Mouse (Mus musculus) lung, embryonic 15.5 days (tissue): Measurements from ENCODE around the gene Tctn1. TPM values are rescaled to one million over a fixed set of nuclear protein-coding genes. Genes with fewer than 3 reads are reported as not detected.

Experiments used
- ATAC-seq: fragments of 200-750 bp; cut with Nextera tagmentation; 2 replicates; pipeline ENCODE4 v1.8.0; 2017; ENCODE audit warnings: moderate number of reproducible peaks, borderline replicate concordance; ENCODE audit not compliant: low FRiP score, low TSS enrichment; ENCODE audit errors: extremely low read depth
- H3K27ac ChIP-seq: fragments of 300-500 bp; sonication (generic); 2 replicates; pipeline ENCODE4 v1.5.1; 2015; ENCODE audit warnings: moderate library complexity, mild to moderate bottlenecking, inconsistent platforms
- H3K27me3 ChIP-seq: fragments of 300-500 bp; sonication (generic); 2 replicates; pipeline ENCODE4 v1.6.1; 2015; ENCODE audit warnings: inconsistent platforms
- H3K36me3 ChIP-seq: fragments of 300-500 bp; sonication (generic); 2 replicates; pipeline ENCODE4 v1.6.1; 2015; ENCODE audit warnings: inconsistent platforms
- H3K4me1 ChIP-seq: fragments of 300-500 bp; sonication (generic); 2 replicates; pipeline ENCODE4 v1.6.1; 2015; ENCODE audit warnings: inconsistent platforms
- H3K4me2 ChIP-seq: fragments of 300-500 bp; sonication (generic); 2 replicates; pipeline ENCODE4 v1.6.1; 2015; ENCODE audit warnings: inconsistent platforms, mild to moderate bottlenecking, moderate library complexity
- H3K4me3 ChIP-seq: fragments of 300-500 bp; sonication (generic); 2 replicates; pipeline ENCODE4 v1.5.1; 2015; ENCODE audit warnings: mild to moderate bottlenecking, inconsistent platforms
- H3K9ac ChIP-seq: fragments of 300-500 bp; sonication (generic); 2 replicates; pipeline ENCODE4 v1.6.1; 2015; ENCODE audit warnings: inconsistent platforms
- H3K9me3 ChIP-seq: fragments of 300-500 bp; sonication (generic); 2 replicates; pipeline ENCODE4 v1.6.1; 2016; ENCODE audit warnings: inconsistent platforms
- whole genome bisulfite sequencing: fragments of 180-500 bp; shearing (Covaris S2); methylation state at CpG from one replicate; pipeline ENCODE4 v1.1.7; 2015; 5-methylcytosine and 5-hydroxymethylcytosine counted together
- polyA plus RNA-seq: library from polyadenylated mRNA; unstranded; fragments of >200 nt; fragmentation: Nextera tagmentation; extraction: Ambion mirVana; gene quantifications from 2 replicates; pipeline ENCODE4 v1.2.1, GENCODE M21; 2015

Gene Tctn1
- polyA plus RNA-seq, 1 experiment from 2014 or later, result 6.3 TPM

DNA sequence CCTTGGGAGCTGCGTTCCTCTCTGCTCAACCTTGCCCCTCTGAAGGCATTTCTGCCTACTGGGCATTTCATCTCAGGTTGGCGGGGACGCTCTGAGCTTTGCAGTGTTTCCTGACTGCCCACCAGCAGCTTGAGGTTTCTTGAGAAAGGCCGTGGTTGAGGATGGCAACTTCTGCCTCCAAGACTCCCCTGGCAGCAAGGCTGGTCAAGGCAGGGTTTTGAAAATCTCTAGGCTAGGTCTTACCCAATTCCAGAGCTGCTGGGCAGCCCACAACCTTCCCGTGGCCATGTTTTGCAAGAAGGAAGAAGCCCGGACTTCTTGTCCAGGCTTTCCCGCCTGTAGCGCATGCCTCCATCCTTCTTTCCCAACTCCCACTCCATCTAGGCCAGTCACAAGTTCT, 53.4 kb downstream of the Tctn1 start:
- H3K27me3 ChIP-seq, result no peaks in the 10 kb centered on the region
- peaks cover 15% of the 10 kb centered on the region for H3K4me1 ChIP-seq
- H3K9ac ChIP-seq, result no peak overlapping the region
- WGBS, result 89% methylated on average over 8 of the region's 8 CpGs
- H3K4me2 ChIP-seq, result no peak overlapping the region
- no peak for ATAC-seq
- H3K27ac ChIP-seq, result no peak overlapping the region
- H3K9me3 ChIP-seq, result no peaks in the 10 kb centered on the region
- H3K36me3 ChIP-seq, result no peaks in the 10 kb centered on the region
- no peak overlapping the region for H3K4me3 ChIP-seq

DNA sequence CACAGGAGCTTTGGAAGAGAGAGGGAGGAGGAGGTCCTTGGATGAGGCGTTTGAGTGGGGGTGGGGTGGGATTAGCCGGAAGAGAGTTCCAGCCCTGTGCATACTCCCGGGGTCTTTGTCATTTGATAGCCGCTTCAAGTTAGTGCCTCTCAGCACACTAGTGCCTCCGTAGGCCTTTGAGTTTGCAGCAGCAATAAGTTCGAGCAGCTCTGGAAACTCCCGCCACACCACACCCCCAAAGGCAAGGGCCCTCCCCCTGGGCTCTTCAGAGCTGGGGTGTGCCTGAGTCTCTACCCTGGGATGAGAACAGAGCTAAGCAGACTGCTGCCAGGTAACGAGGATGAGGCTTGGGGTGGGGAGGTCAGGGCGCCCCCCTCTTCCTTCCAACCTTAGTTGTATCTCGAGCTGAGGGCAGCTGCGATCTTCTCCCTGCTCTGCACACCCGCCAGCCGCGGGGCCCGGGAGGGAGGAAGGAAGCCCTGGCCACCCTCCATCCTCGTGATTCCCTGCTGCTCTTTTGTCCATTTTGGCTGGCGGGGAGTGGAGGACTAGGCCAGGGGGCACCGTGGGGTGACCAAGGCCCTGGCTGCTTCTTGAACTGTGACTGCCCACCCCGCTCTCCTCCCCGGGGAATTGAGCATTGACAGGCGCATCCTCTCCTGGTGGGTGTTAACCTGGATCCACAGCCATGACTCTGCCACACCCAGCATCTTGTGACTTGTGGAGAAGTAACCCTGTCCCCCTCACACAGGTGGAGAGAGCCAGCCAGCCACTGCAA, 54.5 kb downstream of the Tctn1 start:
- H3K9ac ChIP-seq, result peak overlapping the region; percentile 27
- peak overlapping the region; percentile 65 for H3K4me2 ChIP-seq
- WGBS, result 9% methylated on average over 17 of the region's 21 CpGs
- peak overlapping the region; percentile 39 for H3K4me3 ChIP-seq
- H3K27me3 ChIP-seq, result no peaks in the 10 kb centered on the region
- peak; percentile 80 for ATAC-seq
- H3K36me3 ChIP-seq, result no peaks in the 10 kb centered on the region
- peaks cover 15% of the 10 kb centered on the region for H3K4me1 ChIP-seq
- H3K9me3 ChIP-seq, result no peaks in the 10 kb centered on the region
- peak overlapping the region; percentile 1; the same call in 1 of the 2 replicates for H3K27ac ChIP-seq

GRCm38 (mm10) chr5:122208909-122209308, 55.4 kb downstream of the Tctn1 start:
- H3K9ac ChIP-seq, result no peak overlapping the region
- H3K36me3 ChIP-seq, result no peaks in the 10 kb centered on the region
- no peaks in the 10 kb centered on the region for H3K9me3 ChIP-seq
- H3K4me3 ChIP-seq, result no peak overlapping the region
- no peak overlapping the region for H3K27ac ChIP-seq
- WGBS, result 50% methylated on average over 6 of the region's 6 CpGs
- peak overlapping the region; percentile 65; the same call in 1 of the 2 replicates for H3K4me2 ChIP-seq
- no peak for ATAC-seq
- peaks cover 15% of the 10 kb centered on the region for H3K4me1 ChIP-seq
- no peaks in the 10 kb centered on the region for H3K27me3 ChIP-seq

- H3K9ac ChIP-seq, result no peak within 1 kb of the TSS
- no peak within 1 kb of the TSS for H3K4me3 ChIP-seq
- 69% methylated on average over 4 of the region's 4 CpGs for WGBS
- H3K4me2 ChIP-seq, result no peak within 1 kb of the TSS
- H3K36me3 ChIP-seq, result no peaks in the 10 kb centered on the region
- H3K4me1 ChIP-seq, result peaks cover 15% of the 10 kb centered on the region
- no peaks in the 10 kb centered on the region for H3K9me3 ChIP-seq
- no peak within 1 kb of the TSS for H3K27ac ChIP-seq
- no peaks in the 10 kb centered on the region for H3K27me3 ChIP-seq
- ATAC-seq, result no peak
Observed at GRCm38 (mm10) chr5:122206475-122206874, 57.8 kb downstream of the Tctn1 start, which contains the start of gene Hvcn1. Hvcn1 (plus strand) TSS chr5:122206804.

DNA sequence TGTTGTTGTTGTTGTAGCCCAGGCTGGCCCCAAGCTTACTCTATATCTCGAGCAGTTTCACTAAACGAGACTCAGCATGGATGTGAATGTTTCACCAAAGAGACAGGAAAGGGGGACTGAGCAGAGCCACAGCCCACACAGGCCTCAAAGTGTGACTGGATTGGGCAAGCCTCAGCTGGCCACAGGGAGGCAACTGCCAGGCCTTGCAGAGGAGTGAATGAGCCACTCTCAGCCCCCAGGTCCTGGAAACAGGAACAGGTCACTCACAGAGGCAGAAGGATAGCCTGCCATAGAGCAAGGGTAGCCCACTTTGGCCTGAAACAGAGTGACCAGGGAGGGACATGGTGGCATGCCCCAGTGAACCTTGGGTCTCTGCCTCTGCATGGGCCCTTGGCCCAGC, 60.1 kb downstream of the Tctn1 start:
- Histone ChIP-seq H3K4me2 (no peak overlapping the region), H3K9me3 (no peaks in the 10 kb centered on the region), H3K4me3 (no peak overlapping the region), H3K9ac (no peak overlapping the region), H3K27ac (no peak overlapping the region), H3K27me3 (no peaks in the 10 kb centered on the region), H3K4me1 (peaks cover 4% of the 10 kb centered on the region; the same call in 1 of the 2 replicates), H3K36me3 (no peaks in the 10 kb centered on the region)
- no peak for ATAC-seq
- WGBS, result 58% methylated on average over 2 of the region's 2 CpGs

GRCm38 (mm10) chr5:122201904-122202303, 62.4 kb downstream of the Tctn1 start:
- no peaks in the 10 kb centered on the region for H3K36me3 ChIP-seq
- H3K4me3 ChIP-seq, result no peak overlapping the region
- no peak overlapping the region for H3K27ac ChIP-seq
- ATAC-seq, result no peak
- H3K4me1 ChIP-seq, result no peaks in the 10 kb centered on the region
- H3K9me3 ChIP-seq, result no peaks in the 10 kb centered on the region
- H3K9ac ChIP-seq, result no peak overlapping the region
- H3K4me2 ChIP-seq, result no peak overlapping the region
- WGBS, result 82% methylated on average over 6 of the region's 6 CpGs
- H3K27me3 ChIP-seq, result no peaks in the 10 kb centered on the region

DNA sequence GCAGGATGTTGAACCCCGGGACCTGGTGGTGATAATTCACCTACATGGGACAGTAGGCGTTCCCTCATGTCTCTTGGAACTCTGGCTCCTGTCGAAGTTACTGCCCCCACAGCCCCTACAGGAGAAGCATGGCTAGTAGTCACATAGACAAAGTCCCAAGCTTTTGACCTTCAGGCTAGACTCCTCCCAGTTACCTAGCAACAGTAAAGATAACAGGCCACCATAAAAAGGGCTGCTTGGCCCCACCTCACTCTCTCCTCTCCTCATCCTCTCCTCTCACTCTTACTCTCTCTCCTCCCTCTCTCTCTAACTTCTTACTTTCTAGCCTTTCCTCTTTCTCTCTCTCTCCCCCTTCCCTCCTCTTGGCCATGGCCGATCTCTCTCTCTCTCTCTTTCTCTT, 63.4 kb downstream of the Tctn1 start:
- no peak for ATAC-seq
- Histone ChIP-seq H3K4me3 (no peak overlapping the region), H3K9ac (no peak overlapping the region), H3K9me3 (no peaks in the 10 kb centered on the region), H3K36me3 (no peaks in the 10 kb centered on the region), H3K4me1 (no peaks in the 10 kb centered on the region), H3K4me2 (no peak overlapping the region), H3K27ac (no peak overlapping the region), H3K27me3 (no peaks in the 10 kb centered on the region)
- WGBS, result 82% methylated on average over 4 of the region's 4 CpGs

DNA sequence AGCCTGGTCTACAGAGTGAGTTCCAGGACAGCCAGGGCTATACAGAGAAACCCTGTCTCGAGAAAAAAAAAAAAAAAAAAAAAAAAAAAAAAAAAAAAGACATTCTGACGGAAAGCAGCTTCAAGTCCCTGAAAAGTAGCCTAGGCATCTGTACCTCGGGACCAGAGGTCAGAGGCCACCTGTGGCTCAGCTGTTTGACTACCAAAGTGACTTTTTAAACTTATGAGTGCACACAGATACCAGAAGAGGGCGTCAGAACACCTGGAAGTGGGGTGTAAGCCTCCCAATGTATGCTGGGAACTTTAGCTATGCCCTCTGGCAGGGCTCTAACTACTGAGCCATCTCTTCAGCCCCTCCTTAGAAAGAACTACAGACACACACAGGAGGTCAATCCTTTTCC, 71.9 kb downstream of the Tctn1 start:
- Histone ChIP-seq H3K4me2 (no peak overlapping the region), H3K27ac (no peak overlapping the region), H3K9me3 (no peaks in the 10 kb centered on the region), H3K36me3 (no peaks in the 10 kb centered on the region), H3K4me3 (no peak overlapping the region), H3K9ac (no peak overlapping the region), H3K27me3 (no peaks in the 10 kb centered on the region), H3K4me1 (no peaks in the 10 kb centered on the region)
- 45% methylated on average over 4 of the region's 4 CpGs for WGBS
- no peak for ATAC-seq

- H3K4me3 ChIP-seq, result no peak overlapping the region
- no peak overlapping the region for H3K4me2 ChIP-seq
- H3K9ac ChIP-seq, result no peak overlapping the region
- no peaks in the 10 kb centered on the region for H3K36me3 ChIP-seq
- no peak for ATAC-seq
- no peaks in the 10 kb centered on the region for H3K9me3 ChIP-seq
- H3K4me1 ChIP-seq, result no peaks in the 10 kb centered on the region
- WGBS, result 60% methylated on average over 12 of the region's 12 CpGs
- H3K27me3 ChIP-seq, result no peaks in the 10 kb centered on the region
- H3K27ac ChIP-seq, result no peak overlapping the region
Observed at GRCm38 (mm10) chr5:122191269-122192063, 72.8 kb downstream of the Tctn1 start.

GRCm38 (mm10) chr5:122190465-122190864, 73.8 kb downstream of the Tctn1 start:
- 56% methylated on average over 7 of the region's 7 CpGs for WGBS
- ATAC-seq, result no peak
- no peak overlapping the region for H3K4me3 ChIP-seq

GRCm38 (mm10) chr5:122189115-122189514, 75.1 kb downstream of the Tctn1 start:
- no peaks in the 10 kb centered on the region for H3K36me3 ChIP-seq
- no peaks in the 10 kb centered on the region for H3K9me3 ChIP-seq
- H3K4me3 ChIP-seq, result no peak overlapping the region
- no peaks in the 10 kb centered on the region for H3K4me1 ChIP-seq
- H3K4me2 ChIP-seq, result no peak overlapping the region
- WGBS, result 43% methylated on average over 3 of the region's 3 CpGs
- no peak overlapping the region for H3K27ac ChIP-seq
- no peak for ATAC-seq
- H3K9ac ChIP-seq, result no peak overlapping the region
- H3K27me3 ChIP-seq, result no peaks in the 10 kb centered on the region

More at GRCm38 (mm10) chr5:122190465-122190864, 73.8 kb downstream of the Tctn1 start:
- H3K36me3 ChIP-seq, result no peaks in the 10 kb centered on the region
- no peak overlapping the region for H3K9ac ChIP-seq
- H3K9me3 ChIP-seq, result no peaks in the 10 kb centered on the region
- H3K27me3 ChIP-seq, result no peaks in the 10 kb centered on the region
- H3K27ac ChIP-seq, result no peak overlapping the region
- H3K4me1 ChIP-seq, result no peaks in the 10 kb centered on the region
- H3K4me2 ChIP-seq, result no peak overlapping the region
